ENCODE assay signal across 9 mouse cellular contexts in genomic region chr5:137607860-137608653, GRCm38 (mm10). TPM values are rescaled to one million over a fixed set of nuclear protein-coding genes. Genes with fewer than 3 reads are reported as not detected.
DNase-seq lines count a peak whose midpoint lies in the region; ATAC-seq and TF ChIP-seq lines count a peak whose summit lies in the region.
"Had no signal": no experiment of that assay in that cellular context is flagged by ENCODE, and none has a peak within 500 bp of the region (broad histone marks: within the 10 kb centered on the region; RNA-seq: fewer than 3 reads in every experiment).

No protein-coding gene starts in this region.

- H3K4me1 ChIP-seq in heart, embryonic 14.5 days (ENCODE audit: control insufficient read depth in 2 of 2, insufficient read depth in 2 of 2, low read length in 2 of 2) = peaks cover 31 to 36% of the 10 kb centered on the region in 2 experiments
- H3K4me1 ChIP-seq in ES-E14 (ENCODE audit: control insufficient read depth in 2 of 2, insufficient read depth in 2 of 2, low read length in 2 of 2, poor library complexity in 1 of 2) = peaks cover 4 to 41% of the 10 kb centered on the region in 2 experiments; a peak in 3 of 4 replicates
- peaks cover 2% of the 10 kb centered on the region; the same call in 1 of the 2 replicates for H3K4me1 ChIP-seq in forebrain, embryonic 16.5 days (replicated peaks; ENCODE audit: control insufficient read depth, insufficient read depth, low read length)
- H3K4me1 ChIP-seq in midbrain, embryonic 10.5 days = peaks cover 73% of the 10 kb centered on the region

- 28% methylated on average over 26 of the region's 26 CpGs for WGBS in heart, embryonic 14.5 days
- WGBS in forebrain, embryonic 16.5 days = 11% methylated on average over 24 of the region's 26 CpGs
- WGBS in midbrain, embryonic 10.5 days = 7% methylated on average over 26 of the region's 26 CpGs

- no peak for DNase-seq in heart, postnatal 4 days
- DNase-seq in ES-E14 (ENCODE audit: low read depth, low spot score) (no peak), MN1 (ENCODE audit: low spot score) (no peak)
- DNase-seq in midbrain, embryonic 10.5 days (ENCODE audit: low spot score) = peak; percentile 20
- no peak for DNase-seq in thymus, postnatal 10 days (ENCODE audit: low spot score in 2 of 2)
- no peak for DNase-seq in spleen, adult 12 weeks (ENCODE audit: low spot score)

- ATAC-seq in heart, embryonic 14.5 days (ENCODE audit: insufficient number of reproducible peaks, insufficient read depth, low FRiP score, low read depth) = no peak
- no peak for ATAC-seq in forebrain, embryonic 16.5 days

- peak overlapping the region in 1 of 2 experiments; percentile 1; a peak in 1 of 4 replicates for H3K4me3 ChIP-seq in heart, embryonic 14.5 days (ENCODE audit: control insufficient read depth in 1 of 2, insufficient read depth in 1 of 2, low read depth in 1 of 2, low read length in 2 of 2)
- peak overlapping the region; percentile 65 to 70 for H3K4me3 ChIP-seq in ES-E14 (ENCODE audit: insufficient read depth in 1 of 2, low read depth in 1 of 2, low read length in 2 of 2, poor library complexity in 1 of 2, severe bottlenecking in 1 of 2)
- no peak overlapping the region for H3K4me3 ChIP-seq in forebrain, embryonic 16.5 days (replicated peaks; ENCODE audit: low read length)
- H3K4me3 ChIP-seq in midbrain, embryonic 10.5 days = peak overlapping the region; percentile 43
- H3K4me3 ChIP-seq: liver, embryonic 15.5 days had no signal

- H3K27me3 ChIP-seq in heart, embryonic 14.5 days (ENCODE audit: control insufficient read depth, insufficient read depth, low read length) = no peaks in the 10 kb centered on the region
- no peaks in the 10 kb centered on the region; the same call in 1 of the 2 replicates for H3K27me3 ChIP-seq in forebrain, embryonic 16.5 days (replicated peaks; ENCODE audit: control insufficient read depth, insufficient read depth, low read length)
- H3K27me3 ChIP-seq in midbrain, embryonic 10.5 days (ENCODE audit: low read depth, poor library complexity, severe bottlenecking) = peaks cover 37% of the 10 kb centered on the region

- peak overlapping the region; percentile 43; the same call in 1 of the 2 replicates for H3K9ac ChIP-seq in heart, embryonic 14.5 days (ENCODE audit: low read length)
- peak overlapping the region; percentile 78 for H3K9ac ChIP-seq in ES-E14 (ENCODE audit: insufficient read depth, low read depth, low read length, poor library complexity, severe bottlenecking)
- 0 out of 2 replicates have a peak overlapping the region, but pooled peaks have one; percentile 3 for H3K9ac ChIP-seq in forebrain, embryonic 16.5 days (replicated peaks; ENCODE audit: low read depth, low read length)
- H3K9ac ChIP-seq: liver, embryonic 15.5 days had no signal

- H3K9me3 ChIP-seq in heart, embryonic 14.5 days (ENCODE audit: control insufficient read depth, low read length) = no peaks in the 10 kb centered on the region
- H3K9me3 ChIP-seq in ES-E14 (ENCODE audit: control insufficient read depth, insufficient read depth, low read depth, low read length) = no peaks in the 10 kb centered on the region
- no peaks in the 10 kb centered on the region for H3K9me3 ChIP-seq in forebrain, embryonic 16.5 days (ENCODE audit: control insufficient read depth, low read length)
- no peaks in the 10 kb centered on the region for H3K9me3 ChIP-seq in midbrain, embryonic 10.5 days (replicated peaks)
- H3K9me3 ChIP-seq: liver, embryonic 15.5 days had no signal

- H3K4me2 ChIP-seq in heart, embryonic 14.5 days (ENCODE audit: low read length) = peak overlapping the region; percentile 41
- peak overlapping the region; percentile 28 for H3K4me2 ChIP-seq in forebrain, embryonic 16.5 days (ENCODE audit: low read length)
- H3K4me2 ChIP-seq: liver, embryonic 15.5 days had no signal

- H3K27ac ChIP-seq in heart, embryonic 14.5 days (replicated peaks in 1 of 2; ENCODE audit: control insufficient read depth in 1 of 2, insufficient read depth in 1 of 2, low read depth in 2 of 2, low read length in 2 of 2) = no peak overlapping the region
- H3K27ac ChIP-seq in ES-E14 (ENCODE audit: insufficient read depth, low read depth, low read length, poor library complexity, severe bottlenecking) = peak overlapping the region; percentile 62
- H3K27ac ChIP-seq in forebrain, embryonic 16.5 days (ENCODE audit: low read length) = no peak overlapping the region
- H3K27ac ChIP-seq in midbrain, embryonic 10.5 days (replicated peaks) = peak overlapping the region; percentile 59
- H3K27ac ChIP-seq: liver, embryonic 15.5 days had no signal

- in situ Hi-C loops in ES-E14 (cut with MboI; ENCODE audit: low sequenced_read_pairs in 2 of 2, unreplicated experiment in 2 of 2) = no loop called here

- peaks cover 38% of the 10 kb centered on the region for H3K36me3 ChIP-seq in heart, embryonic 14.5 days (ENCODE audit: control insufficient read depth, insufficient read depth, low read length)
- peaks cover 20% of the 10 kb centered on the region for H3K36me3 ChIP-seq in ES-E14 (ENCODE audit: control insufficient read depth, insufficient read depth, low read length, poor library complexity, severe bottlenecking)
- H3K36me3 ChIP-seq in forebrain, embryonic 16.5 days (ENCODE audit: control insufficient read depth, insufficient read depth) = no peaks in the 10 kb centered on the region
- H3K36me3 ChIP-seq in midbrain, embryonic 10.5 days = peaks cover 14% of the 10 kb centered on the region; the same call in 1 of the 2 replicates
- H3K36me3 ChIP-seq: liver, embryonic 15.5 days had no signal

TF ChIP-seq in ES-E14, 5 proteins besides CTCF, POLR2A, EP300 and RAD21:
- TF ChIP-seq ZC3H11A (IDR thresholded peaks at IDR 0.05; ENCODE audit: borderline replicate concordance, low read depth, low read length) (no peak), ZNF384 (IDR thresholded peaks at IDR 0.05; ENCODE audit: low read depth, low read length) (no peak), HCFC1 (IDR thresholded peaks at IDR 0.05; ENCODE audit: borderline replicate concordance, insufficient read depth, low read length) (no peak), CHD2 (IDR thresholded peaks at IDR 0.05; ENCODE audit: low read depth, low read length) (no peak), MAFK (IDR thresholded peaks at IDR 0.05; ENCODE audit: insufficient read depth, low read depth, low read length) (no peak)
TF ChIP-seq in ES-E14: peak in this region for 0.

RNA-seq across cellular contexts. Expression of gene Pcolce, which starts 5.5 kb away (rescaled TPM):
- 121 and 123 TPM in 2 replicates for polyA plus RNA-seq in heart, embryonic 14.5 days (2014; fragmentation: Nextera tagmentation; extraction: Ambion mirVana)
- 100 to 1,000 TPM; 133 to 137 TPM for total RNA-seq in heart, postnatal 4 days (2021)
- 134 and 157 TPM in 2 replicates for total RNA-seq in ES-E14 (2012; rRNA removed)
- polyA plus RNA-seq in forebrain, embryonic 16.5 days (2015; fragmentation: Nextera tagmentation; extraction: Ambion mirVana) = 10.6 and 18.3 TPM in 2 replicates
- 61.4 and 68.2 TPM in 2 replicates for polyA plus RNA-seq in midbrain, embryonic 10.5 days (2016; fragmentation: Nextera tagmentation; extraction: Ambion mirVana)

RNA-seq across cellular contexts. Expression of gene Mospd3, which starts 7.2 kb away (rescaled TPM):
- polyA plus RNA-seq in heart, embryonic 14.5 days (2014; fragmentation: Nextera tagmentation; extraction: Ambion mirVana) = 22.7 and 23.1 TPM in 2 replicates
- 10 to 100 TPM; 25.2 to 28.8 TPM for total RNA-seq in heart, postnatal 4 days (2021)
- 7.8 and 12.9 TPM in 2 replicates for total RNA-seq in ES-E14 (2012; rRNA removed)
- polyA plus RNA-seq in forebrain, embryonic 16.5 days (2015; fragmentation: Nextera tagmentation; extraction: Ambion mirVana) = 43.5 and 43.7 TPM in 2 replicates
- polyA plus RNA-seq in midbrain, embryonic 10.5 days (2016; fragmentation: Nextera tagmentation; extraction: Ambion mirVana) = 14.0 and 19.4 TPM in 2 replicates

RNA-seq across cellular contexts. Expression of gene Fbxo24, which starts 20.7 kb away (rescaled TPM):
- 0.20 TPM in 1 of 2 replicates, not detected in the other for polyA plus RNA-seq in heart, embryonic 14.5 days (2014; fragmentation: Nextera tagmentation; extraction: Ambion mirVana)
- under 1 TPM; 0.21 to 0.25 TPM for total RNA-seq in heart, postnatal 4 days (2021)
- total RNA-seq in ES-E14 (2012; rRNA removed) = 1.1 and 2.2 TPM in 2 replicates
- polyA plus RNA-seq in forebrain, embryonic 16.5 days (2015; fragmentation: Nextera tagmentation; extraction: Ambion mirVana) = 0.23 and 0.25 TPM in 2 replicates
- 0.25 and 0.28 TPM in 2 replicates for polyA plus RNA-seq in midbrain, embryonic 10.5 days (2016; fragmentation: Nextera tagmentation; extraction: Ambion mirVana)
- polyA plus RNA-seq: liver, embryonic 15.5 days had no signal

RNA-seq across cellular contexts. Expression of gene Lrch4, which starts 20.9 kb away (rescaled TPM):
- 22.7 and 23.9 TPM in 2 replicates for polyA plus RNA-seq in heart, embryonic 14.5 days (2014; fragmentation: Nextera tagmentation; extraction: Ambion mirVana)
- 10 to 100 TPM; 19.2 to 21.6 TPM for total RNA-seq in heart, postnatal 4 days (2021)
- 12.7 and 23.0 TPM in 2 replicates for total RNA-seq in ES-E14 (2012; rRNA removed)
- 19.1 and 19.3 TPM in 2 replicates for polyA plus RNA-seq in forebrain, embryonic 16.5 days (2015; fragmentation: Nextera tagmentation; extraction: Ambion mirVana)
- polyA plus RNA-seq in midbrain, embryonic 10.5 days (2016; fragmentation: Nextera tagmentation; extraction: Ambion mirVana) = 27.2 and 32.7 TPM in 2 replicates

RNA-seq across cellular contexts. Expression of gene Gm20605, which starts 20.9 kb away (rescaled TPM):
- 5.2 and 5.6 TPM in 2 replicates for polyA plus RNA-seq in heart, embryonic 14.5 days (2014; fragmentation: Nextera tagmentation; extraction: Ambion mirVana)
- total RNA-seq in heart, postnatal 4 days (2021) = 1 to 10 TPM; 4.8 to 6.6 TPM
- total RNA-seq in ES-E14 (2012; rRNA removed) = 7.8 and 13.6 TPM in 2 replicates
- 5.1 and 8.7 TPM in 2 replicates for polyA plus RNA-seq in forebrain, embryonic 16.5 days (2015; fragmentation: Nextera tagmentation; extraction: Ambion mirVana)
- 14.0 and 15.4 TPM in 2 replicates for polyA plus RNA-seq in midbrain, embryonic 10.5 days (2016; fragmentation: Nextera tagmentation; extraction: Ambion mirVana)

Comparison
In these comparisons a context has a peak if more than half of its experiments do, and no peak if none do; other contexts are left out.
1. H3K27ac ChIP-seq: peak in ES-E14 (single experiment) and midbrain, embryonic 10.5 days (single experiment); none in heart, embryonic 14.5 days (0 of 2) and forebrain, embryonic 16.5 days (single experiment).
2. H3K9ac ChIP-seq: peak in every context shown above with its lines; median percentile 78 in ES-E14; 43 in heart, embryonic 14.5 days; 3 in forebrain, embryonic 16.5 days.